Mouse (Mus musculus) megakaryocyte-erythroid progenitor cell, adult 5-6 weeks (primary cell): Measurements from ENCODE around the gene Tmem174. TPM values are rescaled to one million over a fixed set of nuclear protein-coding genes. Genes with fewer than 3 reads are reported as not detected.

ENCODE experiments used
- ATAC-seq: replicated peaks from 2 replicates; pipeline ENCODE4 v1.8.0; 2016; ENCODE audit warnings: mild to moderate bottlenecking, inconsistent platforms; ENCODE audit not compliant: severe bottlenecking, poor library complexity, low FRiP score, low TSS enrichment
- total RNA-seq, 2 experiments: library from RNA; stranded (forward) in 1 of 2; stranded (reverse) in 1 of 2; fragments of 200-1000, 215-1000 nt in 1 of 2; fragments of >200 nt in 1 of 2; fragmentation: Nextera tagmentation in 1 of 2; gene quantifications; 2 replicates each; pipeline ENCODE4 v1.2.3; 2014 to 2017

Gene Tmem174
- not detected in 2 replicates for total RNA-seq (2014; fragmentation: Nextera tagmentation)
- not detected in 2 replicates for total RNA-seq (2017)

- ATAC-seq: no peak
Measured at GRCm38 (mm10) chr13:98637145-98637544, at the start of gene Tmem174. TSS of gene Tmem174 (minus strand) at chr13:98637410.

- no peak for ATAC-seq
Measured at GRCm38 (mm10) chr13:98684144-98684900, 47.1 kb upstream of the Tmem174 start.

- no peak for ATAC-seq
Measured at GRCm38 (mm10) chr13:98683412-98683811, 46.2 kb upstream of the Tmem174 start.

GRCm38 (mm10) chr13:98680470-98681060 is 43.4 kb upstream of the Tmem174 start:
- no peak for ATAC-seq

GRCm38 (mm10) chr13:98679631-98680041 is 42.4 kb upstream of the Tmem174 start:
- no peak for ATAC-seq

- ATAC-seq: no peak
Measured at GRCm38 (mm10) chr13:98679230-98679629, 42.0 kb upstream of the Tmem174 start.

- no peak for ATAC-seq
Measured at GRCm38 (mm10) chr13:98673922-98674321, 36.7 kb upstream of the Tmem174 start.

- no peak for ATAC-seq
Measured at GRCm38 (mm10) chr13:98669296-98669695, 32.1 kb upstream of the Tmem174 start.

- ATAC-seq: no peak
Measured at GRCm38 (mm10) chr13:98667316-98667715, 30.1 kb upstream of the Tmem174 start.

- ATAC-seq: no peak
Measured at GRCm38 (mm10) chr13:98665240-98665639, 28.0 kb upstream of the Tmem174 start.

GRCm38 (mm10) chr13:98662173-98662675 is 25.0 kb upstream of the Tmem174 start:
- ATAC-seq: no peak

GRCm38 (mm10) chr13:98656034-98656471 is 18.8 kb upstream of the Tmem174 start:
- no peak for ATAC-seq

- no peak for ATAC-seq
Measured at GRCm38 (mm10) chr13:98655346-98655745, 18.1 kb upstream of the Tmem174 start.

- no peak for ATAC-seq
Measured at GRCm38 (mm10) chr13:98654129-98654939, 17.1 kb upstream of the Tmem174 start.

- no peak for ATAC-seq
Measured at GRCm38 (mm10) chr13:98652194-98652593, 15.0 kb upstream of the Tmem174 start.

GRCm38 (mm10) chr13:98651228-98651977 is 14.2 kb upstream of the Tmem174 start:
- ATAC-seq: no peak

GRCm38 (mm10) chr13:98647775-98648568 is 10.8 kb upstream of the Tmem174 start:
- no peak for ATAC-seq

GRCm38 (mm10) chr13:98638507-98639166 is 1.4 kb upstream of the Tmem174 start:
- no peak for ATAC-seq
